Mouse (Mus musculus): ENCODE measurements around the gene Snap29.

The Snap29 gene

GRCm38 (mm10) chr16:17474761-17475160 is 69.0 kb downstream of the Snap29 start:
- no peak for DNase-seq

GRCm38 (mm10) chr16:17475326-17475725 is 69.5 kb downstream of the Snap29 start:
- no peak for DNase-seq

GRCm38 (mm10) chr16:17478331-17478943 is 72.7 kb downstream of the Snap29 start:
- DNase-seq, result no peak
